Mouse (Mus musculus) embryonic fibroblast, embryonic 13.5 days (primary cell): ENCODE results near the gene Pi4ka. TPM values are rescaled to one million over a fixed set of nuclear protein-coding genes. Genes with fewer than 3 reads are reported as not detected.

Source experiments
- H3K27ac ChIP-seq: 2 replicates; pipeline ENCODE4 v1.5.1; 2012; ENCODE audit warnings: low read length, control low read depth, inconsistent platforms; ENCODE audit not compliant: insufficient read depth
- H3K4me1 ChIP-seq: 2 replicates; pipeline ENCODE4 v1.6.1; 2011; ENCODE audit warnings: low read length; ENCODE audit not compliant: control insufficient read depth, insufficient read depth
- H3K4me3 ChIP-seq: 2 replicates; pipeline ENCODE4 v1.5.1; 2011; ENCODE audit warnings: mild to moderate bottlenecking, control low read depth, low read length; ENCODE audit not compliant: insufficient read depth
- CTCF ChIP-seq: IDR thresholded peaks from 2 replicates; pipeline ENCODE4 v1.5.1; 2011; ENCODE audit warnings: mild to moderate bottlenecking, control low read depth, low read length, moderate library complexity, borderline replicate concordance; ENCODE audit not compliant: insufficient read depth
- POLR2A ChIP-seq: IDR thresholded peaks from 2 replicates; pipeline ENCODE4 v1.6.1; 2011; ENCODE audit warnings: low read depth, mild to moderate bottlenecking, control low read depth, low read length, moderate library complexity
- polyA plus RNA-seq: library from polyadenylated mRNA; stranded (reverse); fragments of >200 nt; gene quantifications from 2 replicates; pipeline ENCODE4 v1.2.4, GENCODE M21; 2011; ENCODE audit warnings: low read depth; ENCODE audit not compliant: missing spikeins, insufficient read length

Pi4ka gene
- polyA plus RNA-seq, 1 experiment: 59.3 TPM

DNA sequence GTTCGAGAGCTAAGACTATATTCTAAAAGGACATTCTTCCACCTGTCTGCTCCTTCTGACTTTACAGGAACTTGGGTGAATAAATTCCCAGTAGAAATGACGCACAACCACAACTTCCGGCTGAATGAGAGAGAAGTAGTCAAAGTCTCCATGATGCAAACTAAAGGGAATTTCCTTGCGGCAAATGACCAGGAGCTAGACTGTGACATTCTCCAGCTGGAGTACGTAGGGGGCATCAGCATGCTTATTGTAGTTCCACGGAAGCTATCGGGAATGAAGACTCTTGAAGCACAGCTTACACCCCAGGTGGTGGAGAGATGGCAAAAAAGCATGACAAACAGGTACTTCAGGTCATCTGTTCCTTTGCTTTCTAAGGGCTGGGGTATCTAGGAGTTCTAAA, 66.4 kb downstream of the Pi4ka start:
- no peak overlapping the region for H3K27ac ChIP-seq
- no peak for TF ChIP-seq POLR2A
- no peak for TF ChIP-seq CTCF
- no peak overlapping the region for H3K4me3 ChIP-seq
- no peaks in the 10 kb centered on the region for H3K4me1 ChIP-seq

DNA sequence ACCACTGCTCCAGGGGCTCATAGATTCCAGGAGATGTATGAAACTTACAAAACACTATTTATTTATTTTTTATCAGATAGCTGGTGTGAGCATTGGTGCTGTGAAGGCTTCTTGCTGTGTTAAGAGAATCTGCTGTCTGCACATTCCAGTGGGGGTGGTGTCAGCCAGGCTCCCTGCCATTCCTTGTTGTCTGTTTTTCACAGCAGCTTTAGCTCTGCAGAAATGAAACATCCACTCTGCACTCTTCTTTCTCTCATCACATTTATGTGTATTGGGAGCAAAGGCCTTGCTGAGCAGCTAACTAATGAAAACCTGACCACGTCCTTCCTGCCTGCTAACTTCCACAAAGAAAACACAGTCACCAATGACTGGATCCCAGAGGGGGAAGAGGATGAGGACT, 70.0 kb downstream of the Pi4ka start:
- H3K27ac ChIP-seq: no peak overlapping the region
- H3K4me3 ChIP-seq: no peak overlapping the region
- no peaks in the 10 kb centered on the region for H3K4me1 ChIP-seq
- TF ChIP-seq CTCF: no peak
- no peak for TF ChIP-seq POLR2A

DNA sequence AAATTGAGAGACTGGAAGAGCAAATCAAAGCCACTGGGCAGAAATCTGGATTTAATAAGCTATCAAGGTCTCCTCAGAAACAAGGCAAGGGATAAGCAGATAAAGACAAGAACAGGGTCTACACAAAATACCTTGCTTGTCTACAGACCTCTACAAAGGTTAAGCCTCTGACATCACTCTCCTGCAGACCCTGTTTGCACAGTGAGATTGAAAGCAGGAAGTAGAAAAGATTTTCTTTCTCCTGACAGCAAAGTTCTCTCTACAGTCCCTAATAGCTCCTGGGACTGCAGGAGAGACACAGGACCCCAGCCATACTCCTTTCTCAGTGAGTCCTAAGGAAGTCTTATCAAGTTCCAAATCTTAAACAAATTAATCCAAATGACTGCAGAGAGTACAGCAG, 71.5 kb downstream of the Pi4ka start:
- Histone ChIP-seq H3K27ac (no peak overlapping the region), H3K4me1 (no peaks in the 10 kb centered on the region), H3K4me3 (no peak overlapping the region)
- no peak for TF ChIP-seq CTCF
- TF ChIP-seq POLR2A: no peak

DNA sequence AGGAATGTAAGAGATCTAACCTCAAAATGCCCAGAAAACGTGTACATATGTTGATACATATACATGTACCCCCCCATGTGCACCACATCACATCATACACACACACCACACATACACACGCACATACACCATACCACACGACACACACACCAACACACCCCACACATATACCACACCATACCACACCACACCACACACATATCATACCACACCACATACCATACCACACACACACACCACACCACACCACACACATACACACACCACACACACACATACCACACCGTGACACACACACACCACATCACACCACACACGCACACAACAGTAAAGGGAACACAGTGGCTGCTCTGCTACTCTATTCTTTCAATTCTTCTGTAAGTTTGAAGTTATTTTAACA, 74.3 kb downstream of the Pi4ka start:
- H3K4me1 ChIP-seq: no peaks in the 10 kb centered on the region
- H3K4me3 ChIP-seq: no peak overlapping the region
- no peak overlapping the region for H3K27ac ChIP-seq
- no peak for TF ChIP-seq POLR2A
- no peak for TF ChIP-seq CTCF

DNA sequence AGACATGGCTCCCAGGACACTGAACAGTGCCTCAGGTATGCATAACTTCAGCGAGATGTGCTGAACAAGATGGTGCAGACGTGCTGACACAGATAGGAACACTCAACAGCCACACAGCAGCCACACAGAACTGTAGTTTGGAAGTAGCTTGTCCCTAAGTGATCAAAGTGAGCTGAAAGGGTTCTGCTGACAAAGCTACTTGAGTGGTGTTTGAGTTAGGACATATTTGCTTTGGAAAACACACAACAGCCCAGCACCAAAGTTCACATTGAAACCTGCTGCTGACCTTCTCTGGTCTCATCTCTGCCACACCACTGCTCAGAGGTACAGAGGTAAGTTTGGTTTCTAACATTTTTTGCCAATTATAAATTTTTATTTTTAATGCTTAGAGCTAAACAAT, 75.0 kb downstream of the Pi4ka start, which contains the start of gene Serpind1:
Serpind1 (plus strand) TSS at position 256 of the 400 bp plus-strand sequence.
- Histone ChIP-seq H3K27ac (no peak within 1 kb of the TSS), H3K4me1 (no peaks in the 10 kb centered on the region), H3K4me3 (no peak within 1 kb of the TSS)
- TF ChIP-seq CTCF: no peak
- TF ChIP-seq POLR2A: no peak

DNA sequence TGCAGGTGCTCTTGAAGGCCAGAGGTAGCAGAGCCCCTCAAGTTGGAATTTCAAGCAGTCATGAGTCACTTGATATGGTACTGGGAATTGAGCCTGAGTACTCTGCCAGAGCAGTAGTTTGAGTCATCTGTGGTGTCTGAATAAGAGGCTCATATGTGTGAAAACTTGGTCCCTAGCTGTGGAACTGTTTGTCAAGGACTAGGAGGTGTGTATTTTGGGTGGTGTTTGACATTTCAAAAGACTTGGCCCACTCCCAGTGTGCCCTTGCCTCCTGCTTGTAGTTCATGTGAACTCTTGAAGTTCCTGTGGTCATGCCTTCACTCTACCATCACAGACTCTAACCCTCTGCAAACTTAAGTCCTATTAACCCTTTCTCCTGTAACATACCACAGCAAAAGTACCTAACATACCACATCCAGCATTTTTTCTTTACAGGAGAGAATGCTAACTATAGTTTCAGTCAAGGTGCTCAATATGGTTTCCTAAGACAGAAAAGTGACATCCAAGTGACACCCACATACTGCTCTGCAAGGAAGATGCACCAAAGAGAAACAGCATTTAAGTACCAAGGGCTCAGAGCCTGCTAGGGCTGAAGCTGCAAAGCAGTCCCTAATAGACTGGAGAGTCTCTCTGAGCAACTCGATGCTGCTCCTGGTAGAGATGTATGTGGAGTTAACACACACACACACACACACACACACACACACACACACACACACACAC, 76.1 kb downstream of the Pi4ka start:
- no peak overlapping the region for H3K27ac ChIP-seq
- no peak for TF ChIP-seq CTCF
- no peak for TF ChIP-seq POLR2A
- no peak overlapping the region for H3K4me3 ChIP-seq
- H3K4me1 ChIP-seq: no peaks in the 10 kb centered on the region

DNA sequence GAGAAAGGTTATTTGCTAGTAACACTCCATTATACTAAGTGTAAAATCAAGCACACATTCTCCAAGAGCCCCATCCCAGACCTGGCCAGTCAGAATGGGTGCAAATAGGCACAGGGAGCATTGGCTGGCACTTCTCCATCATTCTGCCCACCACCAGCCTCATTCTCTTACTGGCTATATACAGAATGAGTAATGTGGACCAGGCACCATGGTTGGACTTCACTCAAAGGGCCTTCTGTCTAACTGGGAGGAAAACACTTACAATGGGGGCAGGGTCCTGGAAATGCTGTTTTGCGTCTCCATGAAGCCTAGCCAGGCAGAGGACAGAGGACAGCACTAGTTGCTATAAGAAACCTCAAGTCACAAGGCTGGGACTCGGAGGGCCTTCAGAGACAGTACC, 80.0 kb downstream of the Pi4ka start:
- TF ChIP-seq POLR2A (no peak), CTCF (no peak)
- Histone ChIP-seq H3K4me1 (no peaks in the 10 kb centered on the region), H3K27ac (no peak overlapping the region), H3K4me3 (no peak overlapping the region)

DNA sequence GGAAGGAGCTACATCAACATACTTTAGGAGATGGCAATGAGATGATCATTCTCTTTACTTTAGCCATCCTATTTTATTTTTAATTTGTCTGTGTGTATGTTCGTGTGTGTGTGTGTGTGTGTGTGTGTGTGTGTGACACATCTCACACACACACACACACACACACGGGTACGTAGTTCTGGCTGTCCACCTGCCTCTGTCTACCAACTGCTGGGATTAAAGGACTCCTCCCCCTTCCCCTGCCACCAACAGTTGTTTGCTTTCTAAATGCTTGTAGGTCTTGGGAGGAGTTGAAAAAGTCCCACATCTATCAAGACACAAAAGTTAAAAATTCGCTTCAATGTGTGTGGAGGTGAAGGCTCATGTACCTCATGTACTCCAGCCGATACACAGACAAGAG, 81.4 kb downstream of the Pi4ka start:
- Histone ChIP-seq H3K27ac (no peak overlapping the region), H3K4me3 (no peak overlapping the region), H3K4me1 (no peaks in the 10 kb centered on the region)
- TF ChIP-seq POLR2A (no peak), CTCF (no peak)

DNA sequence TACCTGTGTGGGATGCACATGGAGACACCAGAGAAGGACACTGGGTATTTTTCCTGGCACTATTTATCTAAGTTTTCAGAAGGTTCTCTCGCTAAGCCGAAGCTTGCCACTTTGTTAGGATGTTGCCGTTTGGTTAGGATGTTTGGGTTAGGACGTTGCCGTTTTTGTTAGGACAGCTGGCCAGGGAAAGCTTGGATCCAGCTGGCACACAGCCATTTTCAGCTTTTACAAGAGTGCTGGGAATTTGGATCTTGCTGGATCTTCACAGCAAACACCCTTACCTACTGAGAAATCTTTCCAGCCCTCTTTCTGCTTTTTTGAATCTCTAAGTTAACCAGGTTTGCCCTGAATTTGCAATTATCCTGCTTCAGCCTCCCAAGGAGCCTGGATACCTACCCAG, 84.6 kb downstream of the Pi4ka start:
- Histone ChIP-seq H3K4me3 (no peak overlapping the region), H3K27ac (no peak overlapping the region), H3K4me1 (no peaks in the 10 kb centered on the region)
- TF ChIP-seq CTCF (no peak), POLR2A (no peak)

DNA sequence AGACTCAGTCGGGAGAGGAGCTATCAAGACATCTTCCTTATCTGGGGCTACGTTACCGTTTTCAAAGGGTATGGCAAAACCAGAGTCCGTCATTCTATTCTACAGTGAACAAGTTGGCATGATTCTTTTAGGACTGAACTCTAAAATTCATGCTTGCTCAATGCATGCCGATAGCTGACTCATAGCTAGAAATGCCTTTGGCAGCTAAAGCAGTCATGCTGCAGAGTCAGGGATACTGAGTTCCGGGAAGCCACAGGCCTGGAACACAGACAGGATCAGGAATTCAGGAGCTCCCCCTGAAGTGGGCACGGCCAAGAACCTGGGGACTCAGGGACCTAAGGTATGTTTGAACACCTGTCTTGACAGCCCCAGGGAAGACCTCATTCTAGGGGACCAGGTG, 89.6 kb downstream of the Pi4ka start:
- no peak overlapping the region for H3K4me3 ChIP-seq
- H3K27ac ChIP-seq: peak overlapping the region; percentile 34
- no peaks in the 10 kb centered on the region for H3K4me1 ChIP-seq
- TF ChIP-seq CTCF: no peak
- TF ChIP-seq POLR2A: no peak

DNA sequence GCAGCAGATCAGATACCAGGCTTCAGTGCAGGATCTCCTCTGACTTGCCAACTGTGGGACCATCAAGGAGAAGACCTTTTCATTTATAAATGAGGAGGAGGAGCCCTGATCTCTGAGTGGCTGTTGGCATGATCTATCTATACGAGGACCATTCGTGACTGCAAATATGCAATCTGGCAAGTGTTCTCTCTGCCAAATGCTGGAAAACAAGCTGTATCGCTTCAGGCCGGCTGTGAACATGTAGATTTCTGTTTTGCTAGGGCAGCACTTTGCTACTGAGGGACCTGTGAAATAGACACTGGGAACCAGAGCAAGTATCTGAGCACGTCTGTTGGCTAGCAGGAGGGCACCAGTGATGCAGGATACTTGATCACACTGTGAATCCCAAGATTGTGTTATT, 93.6 kb downstream of the Pi4ka start:
- TF ChIP-seq POLR2A: no peak
- no peak for TF ChIP-seq CTCF
- no peak overlapping the region for H3K4me3 ChIP-seq

More for the DNA sequence above, 93.6 kb downstream of the Pi4ka start:
- Histone ChIP-seq H3K4me1 (no peaks in the 10 kb centered on the region), H3K27ac (no peak overlapping the region)
